Mouse (Mus musculus) heart, adult 2 months (tissue): ENCODE measurements at regions not wholly inside any gene's neighbourhood (a gene's known extent, or its start where the extent isn't known, plus 50 kb on each side); places are given as distances from the start of the nearest gene placed in this dataset.

Source experiments
- CTCF ChIP-seq: fragments of 200-600 bp; IDR thresholded peaks from 2 replicates; pipeline ENCODE4 v1.8.1; 2022; ENCODE audit warnings: antibody characterized with exemption, mild to moderate bottlenecking, moderate library complexity
- EP300 ChIP-seq: fragments of 200-500 bp; IDR thresholded peaks from 2 replicates; pipeline ENCODE4 v1.6.1; 2011; ENCODE audit warnings: low read depth, low read length, control low read depth; ENCODE audit not compliant: insufficient read depth
- POLR2A ChIP-seq: fragments of 200-500 bp; IDR thresholded peaks from 2 replicates; pipeline ENCODE4 v1.6.1; 2011; ENCODE audit warnings: mild to moderate bottlenecking, low read depth, low read length, control low read depth; ENCODE audit not compliant: insufficient read depth

DNA sequence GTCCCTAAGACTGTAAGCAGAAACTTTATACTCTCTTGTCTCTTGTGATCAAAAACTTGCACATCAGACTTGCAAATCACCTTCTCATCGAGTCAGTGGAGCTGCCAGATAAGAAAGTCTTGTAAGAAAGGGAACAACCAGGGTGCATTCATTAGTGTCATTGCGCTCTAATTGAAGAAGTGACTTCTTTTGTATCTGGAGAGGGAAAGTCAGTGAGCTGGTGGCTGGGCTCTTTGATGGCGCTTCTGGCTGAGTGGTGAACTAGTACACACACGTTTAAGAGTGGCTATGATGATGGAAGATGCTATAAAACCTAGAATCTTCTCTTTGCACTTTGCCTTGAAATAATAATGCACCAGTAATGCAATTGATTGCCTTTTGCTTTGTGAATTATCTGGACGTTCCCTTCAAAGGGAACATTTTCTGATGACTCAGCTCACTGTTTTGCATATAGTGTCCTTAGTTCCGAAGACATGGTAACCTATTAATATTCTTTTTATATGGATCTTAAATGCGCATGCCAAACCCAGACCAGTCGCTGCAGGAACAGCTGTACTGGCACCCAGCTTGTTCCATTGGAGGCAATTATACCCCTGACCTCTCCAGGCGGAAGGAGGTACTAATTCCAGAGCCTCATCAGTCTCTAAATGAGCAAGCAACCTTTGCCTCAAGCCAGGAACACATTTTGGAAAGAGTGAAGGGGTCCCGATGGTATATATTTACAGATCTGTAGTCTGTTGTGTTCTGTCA, 147.3 kb upstream of the Cdh6 start:
- TF ChIP-seq CTCF (no peak), EP300 (no peak), POLR2A (no peak)
